Mouse (Mus musculus) lung, postnatal 0 days (tissue): ENCODE measurements around the gene Olfr819.
"Not testable (repeated sequence)": the region's sequence is repeated elsewhere in the genome, so short reads cannot be mapped to it uniquely, and the experiment has no call there.

Experiments
- CTCF ChIP-seq: IDR thresholded peaks from 2 replicates; pipeline ENCODE4 v1.5.1; 2016; ENCODE audit warnings: antibody characterized with exemption, mild to moderate bottlenecking
- EP300 ChIP-seq: IDR thresholded peaks from 2 replicates; pipeline ENCODE4 v1.6.1; 2016; ENCODE audit warnings: antibody characterized with exemption, mild to moderate bottlenecking, control low read depth

DNA sequence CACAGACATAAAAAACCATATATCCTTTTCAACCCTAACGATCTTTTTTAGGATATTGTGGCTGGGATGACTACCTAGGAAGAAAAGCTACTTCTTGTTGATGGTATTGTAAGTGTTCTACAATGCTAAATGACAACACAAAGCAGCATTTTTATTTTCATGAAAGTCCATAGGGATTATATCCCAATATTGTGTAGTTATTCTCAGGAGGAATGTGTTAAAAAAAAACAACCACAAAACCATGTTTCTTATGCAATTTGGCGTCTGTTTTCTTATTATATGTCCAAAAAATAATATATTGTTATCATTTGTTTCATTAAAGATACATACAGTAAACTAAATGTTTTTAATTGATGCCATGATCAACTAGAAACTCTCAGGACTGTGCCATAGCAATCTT lies 9.0 kb upstream of the Olfr819 start, which contains the start of gene Olfr247:
- not testable (repeated sequence) for TF ChIP-seq CTCF, EP300
